Mouse (Mus musculus): ENCODE results near the gene Manf. TPM values are rescaled to one million over a fixed set of nuclear protein-coding genes. Genes with fewer than 3 reads are reported as not detected.

Gene Manf
- total and polyA plus RNA-seq, 3 experiments = 10.1 to 202 (median 178) TPM

- DNase-seq = no peak
- Histone ChIP-seq H3K9ac (ENCODE audit: low read depth, low read length) (no peak overlapping the region), H3K36me3 (ENCODE audit: control insufficient read depth, insufficient read depth, low read length) (peaks cover 4% of the 10 kb centered on the region; the same call in 1 of the 2 replicates), H3K27me3 (ENCODE audit: control insufficient read depth, insufficient read depth, low read length) (no peaks in the 10 kb centered on the region), H3K4me1 (ENCODE audit: control insufficient read depth, insufficient read depth, low read length) (peaks cover 2% of the 10 kb centered on the region; the same call in 1 of the 2 replicates), H3K4me3 (no peak overlapping the region), H3K79me2 (replicated peaks; ENCODE audit: control insufficient read depth, insufficient read depth, low read length) (no peaks in the 10 kb centered on the region), H3K27ac (no peak overlapping the region)
- intact Hi-C loops (cut with DNase I) = loop anchor here (10.0 kb wide), 1 partner anchor 641 kb away; the partner anchor contains the start of gene Tmem115
- TF ChIP-seq CTCF (IDR thresholded peaks at IDR 0.05) (no peak), EP300 (IDR thresholded peaks at IDR 0.05; ENCODE audit: insufficient read depth, low read depth, low read length) (no peak), POLR2A (IDR thresholded peaks at IDR 0.05; ENCODE audit: insufficient read depth, low read depth, low read length) (no peak)
- 76% methylated on average over 3 of the region's 3 CpGs for WGBS
These were observed 1.5 kb upstream of the Manf start for GRCm38 (mm10) chr9:106893327-106893726.

- no peak for DNase-seq
- no peak for TF ChIP-seq EP300 (IDR thresholded peaks at IDR 0.05; ENCODE audit: insufficient read depth, low read depth, low read length)
- TF ChIP-seq POLR2A (IDR thresholded peaks at IDR 0.05; ENCODE audit: insufficient read depth, low read depth, low read length) = no peak
- no peak for TF ChIP-seq CTCF (IDR thresholded peaks at IDR 0.05)
- WGBS = under 1% methylated on average over 9 of the region's 9 CpGs
- H3K4me3 ChIP-seq = peak overlapping the region; percentile 93
- H3K9ac ChIP-seq (ENCODE audit: low read depth, low read length) = peak overlapping the region; percentile 88
- no peaks in the 10 kb centered on the region for H3K27me3 ChIP-seq (ENCODE audit: control insufficient read depth, insufficient read depth, low read length)
- peaks cover 4% of the 10 kb centered on the region; the same call in 1 of the 2 replicates for H3K36me3 ChIP-seq (ENCODE audit: control insufficient read depth, insufficient read depth, low read length)
- no peaks in the 10 kb centered on the region for H3K79me2 ChIP-seq (replicated peaks; ENCODE audit: control insufficient read depth, insufficient read depth, low read length)
- peaks cover 3% of the 10 kb centered on the region for H3K4me1 ChIP-seq (ENCODE audit: control insufficient read depth, insufficient read depth, low read length)
- H3K27ac ChIP-seq = peak overlapping the region; percentile 94
- intact Hi-C loops (cut with DNase I) = loop anchor here (10.0 kb wide), 1 partner anchor 642 kb away; the partner anchor contains the start of gene Tmem115
These were observed 735 bp upstream of the Manf start for GRCm38 (mm10) chr9:106892552-106892875.

DNA sequence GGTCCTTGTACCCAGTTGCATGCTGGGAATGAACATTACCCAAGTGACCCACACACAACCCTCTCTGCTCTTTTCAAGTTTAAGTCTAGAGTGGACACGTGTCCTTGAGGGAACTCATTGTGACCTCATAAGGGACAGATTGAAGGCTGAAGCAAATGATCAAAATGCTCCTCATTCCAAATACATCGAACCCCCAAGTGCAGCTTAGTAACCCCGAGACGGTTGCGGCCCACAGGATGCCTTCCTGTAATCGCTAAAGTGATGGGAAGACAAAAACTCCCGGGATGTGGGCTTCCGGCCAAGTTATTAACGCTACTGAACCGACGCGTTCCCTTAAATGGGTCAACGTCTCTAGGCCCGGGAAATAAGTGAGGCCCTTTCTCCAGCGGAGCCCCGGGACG, 438 bp downstream of the Manf start:
- no peak for TF ChIP-seq CTCF (IDR thresholded peaks at IDR 0.05)
- no peak for TF ChIP-seq POLR2A (IDR thresholded peaks at IDR 0.05; ENCODE audit: insufficient read depth, low read depth, low read length)
- no peak for TF ChIP-seq EP300 (IDR thresholded peaks at IDR 0.05; ENCODE audit: insufficient read depth, low read depth, low read length)
- WGBS = under 1% methylated on average over 17 of the region's 17 CpGs

GRCm38 (mm10) chr9:106890496-106891240, 1.1 kb downstream of the Manf start:
- H3K27ac ChIP-seq = peak overlapping the region; percentile 94
- peaks cover 4% of the 10 kb centered on the region; the same call in 1 of the 2 replicates for H3K36me3 ChIP-seq (ENCODE audit: control insufficient read depth, insufficient read depth, low read length)
- WGBS = 41% methylated on average over 8 of the region's 8 CpGs
- intact Hi-C loops (cut with DNase I) = loop anchor here (10.0 kb wide), 1 partner anchor 644 kb away; the partner anchor contains the start of gene Tmem115
- H3K4me3 ChIP-seq = peak overlapping the region; percentile 93
- peak; percentile 35 to 41 for DNase-seq
- H3K79me2 ChIP-seq (replicated peaks; ENCODE audit: control insufficient read depth, insufficient read depth, low read length) = no peaks in the 10 kb centered on the region
- no peak overlapping the region for H3K9ac ChIP-seq (ENCODE audit: low read depth, low read length)
- TF ChIP-seq CTCF (IDR thresholded peaks at IDR 0.05) (no peak), POLR2A (IDR thresholded peaks at IDR 0.05; ENCODE audit: insufficient read depth, low read depth, low read length) (no peak), EP300 (IDR thresholded peaks at IDR 0.05; ENCODE audit: insufficient read depth, low read depth, low read length) (no peak)
- peaks cover 5% of the 10 kb centered on the region for H3K4me1 ChIP-seq (ENCODE audit: control insufficient read depth, insufficient read depth, low read length)
- no peaks in the 10 kb centered on the region for H3K27me3 ChIP-seq (ENCODE audit: control insufficient read depth, insufficient read depth, low read length)

More for the DNA sequence above, 438 bp downstream of the Manf start:
- Histone ChIP-seq H3K79me2 (replicated peaks; ENCODE audit: control insufficient read depth, insufficient read depth, low read length) (no peaks in the 10 kb centered on the region), H3K36me3 (ENCODE audit: control insufficient read depth, insufficient read depth, low read length) (peaks cover 4% of the 10 kb centered on the region; the same call in 1 of the 2 replicates), H3K27me3 (ENCODE audit: control insufficient read depth, insufficient read depth, low read length) (no peaks in the 10 kb centered on the region), H3K4me1 (ENCODE audit: control insufficient read depth, insufficient read depth, low read length) (peaks cover 4% of the 10 kb centered on the region), H3K27ac (peak overlapping the region; percentile 94), H3K4me3 (peak overlapping the region; percentile 93), H3K9ac (ENCODE audit: low read depth, low read length) (peak overlapping the region; percentile 83)
- no peak for DNase-seq
- intact Hi-C loops (cut with DNase I) = loop anchor here (10.0 kb wide), 1 partner anchor 643 kb away; the partner anchor contains the start of gene Tmem115

GRCm38 (mm10) chr9:106889321-106889720, 2.5 kb downstream of the Manf start:
- TF ChIP-seq EP300 (IDR thresholded peaks at IDR 0.05; ENCODE audit: insufficient read depth, low read depth, low read length) (no peak), POLR2A (IDR thresholded peaks at IDR 0.05; ENCODE audit: insufficient read depth, low read depth, low read length) (no peak), CTCF (IDR thresholded peaks at IDR 0.05) (no peak)
- intact Hi-C loops (cut with DNase I) = loop anchor here (5.0 kb wide), 1 partner anchor 202 kb away; the partner anchor contains the start of gene Tex264
- no peak for DNase-seq
- Histone ChIP-seq H3K4me3 (no peak overlapping the region), H3K9ac (ENCODE audit: low read depth, low read length) (no peak overlapping the region), H3K4me1 (ENCODE audit: control insufficient read depth, insufficient read depth, low read length) (peaks cover 11% of the 10 kb centered on the region), H3K79me2 (replicated peaks; ENCODE audit: control insufficient read depth, insufficient read depth, low read length) (no peaks in the 10 kb centered on the region), H3K27ac (no peak overlapping the region), H3K36me3 (ENCODE audit: control insufficient read depth, insufficient read depth, low read length) (peaks cover 5% of the 10 kb centered on the region; the same call in 1 of the 2 replicates), H3K27me3 (ENCODE audit: control insufficient read depth, insufficient read depth, low read length) (no peaks in the 10 kb centered on the region)
- WGBS = 75% methylated on average over 9 of the region's 9 CpGs

DNA sequence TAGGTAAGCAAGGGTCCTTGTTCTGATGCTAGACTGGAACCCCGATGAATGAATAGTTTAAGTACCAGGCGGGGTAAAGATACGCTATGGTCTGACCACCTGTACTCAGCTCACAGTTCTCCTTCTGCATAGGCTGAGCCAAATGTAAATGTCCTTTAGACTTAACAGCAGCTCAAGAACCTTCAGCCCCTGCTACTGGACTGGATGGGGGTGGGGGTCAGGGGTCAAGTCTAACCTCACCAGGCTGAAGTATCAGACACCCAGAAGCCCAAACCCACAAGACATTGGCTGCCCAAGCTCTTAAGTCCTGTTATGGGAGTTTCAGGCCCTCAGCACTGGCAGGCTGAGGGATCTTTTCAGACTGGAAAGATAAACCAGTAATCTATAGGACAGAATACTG, 3.4 kb downstream of the Manf start:
- H3K4me3 ChIP-seq = no peak overlapping the region
- H3K4me1 ChIP-seq (ENCODE audit: control insufficient read depth, insufficient read depth, low read length) = peaks cover 13% of the 10 kb centered on the region
- no peak overlapping the region for H3K9ac ChIP-seq (ENCODE audit: low read depth, low read length)
- no peaks in the 10 kb centered on the region for H3K27me3 ChIP-seq (ENCODE audit: control insufficient read depth, insufficient read depth, low read length)
- peaks cover 7% of the 10 kb centered on the region; the same call in 1 of the 2 replicates for H3K36me3 ChIP-seq (ENCODE audit: control insufficient read depth, insufficient read depth, low read length)
- H3K79me2 ChIP-seq (replicated peaks; ENCODE audit: control insufficient read depth, insufficient read depth, low read length) = 0 out of 2 replicates have a peak, but pooled peaks cover 2% of the 10 kb centered on the region
- WGBS = 94% methylated on average over 3 of the region's 3 CpGs
- no peak for TF ChIP-seq POLR2A (IDR thresholded peaks at IDR 0.05; ENCODE audit: insufficient read depth, low read depth, low read length)
- no peak for TF ChIP-seq CTCF (IDR thresholded peaks at IDR 0.05)
- TF ChIP-seq EP300 (IDR thresholded peaks at IDR 0.05; ENCODE audit: insufficient read depth, low read depth, low read length) = no peak
- intact Hi-C loops (cut with DNase I) = loop anchor here (5.0 kb wide), 1 partner anchor 201 kb away; the partner anchor contains the start of gene Tex264
- no peak overlapping the region for H3K27ac ChIP-seq
- DNase-seq = no peak
